Mouse (Mus musculus) left cerebral cortex, postnatal 10 days (tissue): ENCODE measurements around the gene Gm13697. TPM values are rescaled to one million over a fixed set of nuclear protein-coding genes. Genes with fewer than 3 reads are reported as not detected.
"Not testable (repeated sequence)": the region's sequence is repeated elsewhere in the genome, so short reads cannot be mapped to it uniquely, and the experiment has no call there.

ENCODE experiments used
- DNase-seq, 2 experiments: peaks; one replicate each; pipeline ENCODE4 v3.0.0; 2021 to 2022; ENCODE audit warnings: low spot score in 2 of 2, mixed read lengths in 1 of 2; ENCODE audit errors: extremely low spot score in 1 of 2
- intact Hi-C: fragments of 180-260 bp; cut with DNase I; formaldehyde crosslinking; loops from one replicate; pipeline ENCODE4 v1.15.1; 2025
- total RNA-seq, 2 experiments: library from RNA; stranded (reverse); gene quantifications; 2 replicates each; pipeline ENCODE4 v1.2.3; 2021

Gene Gm13697
- total RNA-seq: 1 to 10 TPM; 1.4 to 1.5 TPM

GRCm38 (mm10) chr2:83984443-83984842, at the start of gene Gm13697:
Gene Gm13697, plus strand, starts transcription at chr2:83984743.
- DNase-seq, intact Hi-C loops: not testable (repeated sequence)

GRCm38 (mm10) chr2:83940931-83941361, 43.6 kb upstream of the Gm13697 start, which contains the start of gene Zswim2:
Gene Zswim2, minus strand, starts transcription at chr2:83941228.
- intact Hi-C loops: no loop called here

GRCm38 (mm10) chr2:83941378-83941777, 43.2 kb upstream of the Gm13697 start:
- intact Hi-C loops: no loop called here
- DNase-seq: no peak

More at GRCm38 (mm10) chr2:83940931-83941361, 43.6 kb upstream of the Gm13697 start, which contains the start of gene Zswim2:
- DNase-seq: peak; percentile 84 to 89

- no peak for DNase-seq
- intact Hi-C loops: no loop called here
Observed at GRCm38 (mm10) chr2:83941792-83942191, 42.8 kb upstream of the Gm13697 start.

- DNase-seq, intact Hi-C loops: not testable (repeated sequence)
Observed at GRCm38 (mm10) chr2:83955393-83955792, 29.1 kb upstream of the Gm13697 start, which contains the start of gene Gm13698. Gene Gm13698, plus strand, starts transcription at chr2:83955693.

- intact Hi-C loops, DNase-seq: not testable (repeated sequence)
Observed at GRCm38 (mm10) chr2:83961203-83961602, 23.3 kb upstream of the Gm13697 start, which contains the start of gene Gm13693. Gene Gm13693, plus strand, starts transcription at chr2:83961503.

- DNase-seq, intact Hi-C loops: not testable (repeated sequence)
Observed at GRCm38 (mm10) chr2:83967013-83967412, 17.5 kb upstream of the Gm13697 start, which contains the start of gene Gm13695. Gene Gm13695, plus strand, starts transcription at chr2:83967313.

- intact Hi-C loops, DNase-seq: not testable (repeated sequence)
Observed at GRCm38 (mm10) chr2:83972823-83973222, 11.7 kb upstream of the Gm13697 start, which contains the start of gene Gm13696. Gene Gm13696, plus strand, starts transcription at chr2:83973123.

- intact Hi-C loops, DNase-seq: not testable (repeated sequence)
Observed at GRCm38 (mm10) chr2:83978633-83979032, 5.9 kb upstream of the Gm13697 start, which contains the start of gene Gm13694. Gene Gm13694, plus strand, starts transcription at chr2:83978933.

- DNase-seq, intact Hi-C loops: not testable (repeated sequence)
Observed at GRCm38 (mm10) chr2:83990253-83990652, 5.7 kb downstream of the Gm13697 start, which contains the start of gene Gm13691. Gene Gm13691, plus strand, starts transcription at chr2:83990553.

- DNase-seq, intact Hi-C loops: not testable (repeated sequence)
Observed at GRCm38 (mm10) chr2:83993639-83994255, 9.2 kb downstream of the Gm13697 start.

- intact Hi-C loops, DNase-seq: not testable (repeated sequence)
Observed at GRCm38 (mm10) chr2:83994526-83994925, 10.0 kb downstream of the Gm13697 start.

GRCm38 (mm10) chr2:84008913-84009312, 24.4 kb downstream of the Gm13697 start:
- no peak for DNase-seq
- intact Hi-C loops: no loop called here

- intact Hi-C loops: no loop called here
- no peak for DNase-seq
Observed at GRCm38 (mm10) chr2:84009818-84010217, 25.3 kb downstream of the Gm13697 start.

- DNase-seq: no peak
- intact Hi-C loops: no loop called here
Observed at GRCm38 (mm10) chr2:84014572-84014971, 30.0 kb downstream of the Gm13697 start.

- intact Hi-C loops, DNase-seq: not testable (repeated sequence)
Observed at GRCm38 (mm10) chr2:84016291-84016690, 31.7 kb downstream of the Gm13697 start.

- no peak for DNase-seq
- intact Hi-C loops: no loop called here
Observed at GRCm38 (mm10) chr2:84018330-84018729, 33.8 kb downstream of the Gm13697 start.

- intact Hi-C loops: no loop called here
- DNase-seq: no peak
Observed at GRCm38 (mm10) chr2:84019519-84020305, 35.2 kb downstream of the Gm13697 start.

GRCm38 (mm10) chr2:84021930-84022329, 37.4 kb downstream of the Gm13697 start:
- no peak for DNase-seq
- intact Hi-C loops: no loop called here
